Mouse (Mus musculus): ENCODE measurements around the gene Sele. TPM values are rescaled to one million over a fixed set of nuclear protein-coding genes. Genes with fewer than 3 reads are reported as not detected.

The Sele gene
- polyA plus RNA-seq, 1 experiment from 2014 or later = not detected

Other genes starting within 250 kb of the Sele start
- 9.9 and 17.5 TPM in 2 replicates for gene Scyl3, start 119.1 kb upstream of the Sele start, polyA plus RNA-seq (2014; fragmentation: Nextera tagmentation; extraction: Ambion mirVana)
- gene BC055324, start 53.4 kb upstream of the Sele start, polyA plus RNA-seq (2014; fragmentation: Nextera tagmentation; extraction: Ambion mirVana) = 19.8 and 32.6 TPM in 2 replicates
- 9.5 and 9.6 TPM in 2 replicates for gene Mettl18, start 53.3 kb upstream of the Sele start, polyA plus RNA-seq (2014; fragmentation: Nextera tagmentation; extraction: Ambion mirVana)
- 0.03 and 0.45 TPM in 2 replicates for gene Sell, start 13.7 kb downstream of the Sele start, polyA plus RNA-seq (2014; fragmentation: Nextera tagmentation; extraction: Ambion mirVana)
- gene Selp, start 67.0 kb downstream of the Sele start, polyA plus RNA-seq (2014; fragmentation: Nextera tagmentation; extraction: Ambion mirVana) = 0.32 TPM in 1 of 2 replicates, not detected in the other
- gene F5, start 103.6 kb downstream of the Sele start, polyA plus RNA-seq (2014; fragmentation: Nextera tagmentation; extraction: Ambion mirVana) = 0.21 and 0.27 TPM in 2 replicates
- 6.6 and 12.0 TPM in 2 replicates for gene Slc19a2, start 200.8 kb downstream of the Sele start, polyA plus RNA-seq (2014; fragmentation: Nextera tagmentation; extraction: Ambion mirVana)
- gene Ccdc181, start 227.4 kb downstream of the Sele start, polyA plus RNA-seq (2014; fragmentation: Nextera tagmentation; extraction: Ambion mirVana) = 10.2 and 11.3 TPM in 2 replicates